Mouse (Mus musculus) fibroblast of lung, adult 2 months (primary cell): ENCODE data around the gene Cdk2ap2.

Experiments used
- DNase-seq: peaks from one replicate; pipeline ENCODE4 v3.0.0-alpha.2; 2011; ENCODE audit warnings: low read depth

The Cdk2ap2 gene

DNA sequence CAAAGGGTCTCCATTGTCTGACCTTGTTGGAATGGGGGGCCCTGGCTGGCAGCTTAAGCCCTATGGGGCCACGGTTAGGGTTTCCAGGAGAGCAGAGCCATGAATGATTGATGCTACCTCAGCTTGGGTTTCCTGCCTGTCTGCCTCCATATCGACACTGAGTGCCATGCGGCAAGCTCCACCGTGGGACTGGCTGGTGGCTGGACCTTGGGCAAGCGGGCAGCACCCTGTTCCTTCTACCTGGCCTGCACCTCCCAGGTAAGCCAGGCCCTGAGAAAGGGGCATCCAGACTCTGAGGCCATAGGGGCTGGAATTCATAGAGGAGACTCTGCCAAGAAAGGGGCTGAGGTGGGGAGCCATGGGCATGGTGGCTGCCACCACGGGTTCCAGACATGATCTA is 43.2 kb downstream of the Cdk2ap2 start:
- no peak for DNase-seq

DNA sequence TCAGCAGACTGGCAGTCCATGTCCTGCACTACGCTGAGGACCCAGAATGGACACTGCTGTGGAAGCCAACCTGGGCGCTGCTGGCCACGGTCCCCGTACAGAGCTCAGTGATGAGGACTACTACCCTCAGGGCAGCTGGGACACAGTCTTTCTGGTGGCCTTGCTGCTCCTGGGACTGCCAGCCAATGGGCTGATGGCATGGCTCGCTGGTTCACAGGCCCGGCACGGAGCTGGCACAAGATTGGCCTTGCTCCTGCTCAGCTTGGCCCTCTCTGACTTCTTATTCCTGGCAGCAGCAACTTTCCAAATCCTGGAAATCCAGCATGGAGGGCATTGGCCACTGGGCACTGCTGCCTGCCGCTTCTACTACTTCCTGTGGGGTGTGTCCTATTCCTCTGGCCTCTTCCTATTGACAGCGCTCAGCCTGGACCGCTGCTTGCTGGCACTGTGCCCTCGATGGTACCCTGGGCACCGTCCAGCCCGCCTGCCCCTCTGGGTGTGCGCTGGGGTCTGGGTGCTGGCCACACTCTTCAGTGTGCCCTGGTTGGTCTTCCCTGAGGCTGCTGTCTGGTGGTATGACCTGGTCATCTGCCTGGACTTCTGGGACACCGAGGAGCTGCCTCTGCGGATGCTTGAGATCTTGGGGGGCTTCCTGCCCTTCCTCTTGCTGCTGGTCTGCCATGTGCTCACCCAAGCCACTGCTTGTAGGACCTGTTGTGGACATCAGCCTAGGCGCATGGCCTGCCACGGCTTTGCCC is 45.6 kb downstream of the Cdk2ap2 start:
- no peak for DNase-seq

DNA sequence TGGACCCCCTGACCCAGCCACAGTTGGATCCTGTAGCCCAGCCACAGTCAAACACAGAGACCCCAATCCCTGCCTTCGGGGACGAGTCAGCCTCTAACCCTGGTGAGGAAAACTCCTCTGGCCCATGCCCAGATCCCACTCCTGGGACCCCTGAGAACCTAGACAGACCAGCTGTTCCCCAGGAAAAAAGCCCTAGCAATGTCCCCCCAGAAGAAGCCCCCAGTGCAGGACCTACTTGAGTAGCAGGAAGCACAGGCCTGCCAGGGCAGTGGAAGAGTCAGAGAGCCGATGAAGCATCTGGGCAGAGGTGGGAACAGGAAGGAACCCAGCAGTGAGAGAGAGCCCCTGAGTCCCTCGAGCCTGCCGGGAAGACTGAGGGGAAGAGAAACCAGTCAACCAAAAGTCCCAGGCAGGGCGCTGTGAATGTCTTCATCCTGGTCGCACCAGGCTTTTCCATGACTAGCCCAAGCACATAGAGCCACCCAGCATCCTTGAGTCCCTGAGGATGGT is 46.8 kb downstream of the Cdk2ap2 start, which contains the start of gene Cabp4:
TSS of gene Cabp4 (minus strand) at position 275 of the 510 bp plus-strand sequence.
- DNase-seq: no peak

DNA sequence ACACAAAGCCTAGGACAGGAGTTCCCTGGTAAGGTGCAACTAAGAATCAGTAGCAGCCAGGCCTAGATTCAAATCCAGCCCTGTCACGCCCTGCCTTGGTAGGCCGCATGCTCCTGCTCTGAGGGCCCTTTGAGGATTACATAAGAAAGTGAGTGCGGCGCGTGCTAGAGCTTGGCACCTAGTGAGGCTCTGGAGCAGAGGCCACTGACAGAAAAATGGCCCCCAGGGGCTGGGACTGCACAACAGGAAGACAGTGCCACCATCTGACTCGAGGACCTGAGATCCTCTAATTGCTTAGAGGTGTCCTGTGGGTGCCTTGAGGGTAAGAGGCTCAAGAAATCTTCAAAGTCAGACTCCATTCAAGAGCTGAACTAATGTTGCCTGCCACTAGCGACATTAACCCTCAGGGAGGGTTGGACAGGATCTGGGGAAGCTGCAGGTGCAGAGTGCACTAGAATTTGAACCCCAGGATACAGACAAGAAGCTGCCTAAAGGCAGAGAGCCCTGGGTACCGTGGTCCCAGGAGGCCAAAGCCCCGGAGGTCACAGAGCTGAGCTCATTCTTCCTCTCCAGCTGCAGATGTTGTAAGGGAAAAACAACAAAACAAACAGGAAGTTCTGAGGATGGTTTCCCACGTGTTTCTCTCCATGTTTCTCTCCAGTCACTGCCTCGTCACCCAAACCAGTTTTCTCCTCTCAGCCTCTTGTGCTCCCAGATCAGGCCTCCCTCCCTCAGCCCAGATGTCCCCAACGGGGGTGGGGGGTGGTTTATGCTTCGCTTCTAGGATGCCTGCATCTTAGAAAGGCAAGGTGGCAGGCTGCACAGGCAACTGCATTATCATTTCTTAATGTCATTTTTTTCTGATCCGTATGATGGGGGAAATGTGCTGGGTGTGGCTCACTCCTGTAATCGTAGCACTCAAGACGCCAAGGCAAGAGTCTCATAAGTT is 47.8 kb downstream of the Cdk2ap2 start:
- no peak for DNase-seq

DNA sequence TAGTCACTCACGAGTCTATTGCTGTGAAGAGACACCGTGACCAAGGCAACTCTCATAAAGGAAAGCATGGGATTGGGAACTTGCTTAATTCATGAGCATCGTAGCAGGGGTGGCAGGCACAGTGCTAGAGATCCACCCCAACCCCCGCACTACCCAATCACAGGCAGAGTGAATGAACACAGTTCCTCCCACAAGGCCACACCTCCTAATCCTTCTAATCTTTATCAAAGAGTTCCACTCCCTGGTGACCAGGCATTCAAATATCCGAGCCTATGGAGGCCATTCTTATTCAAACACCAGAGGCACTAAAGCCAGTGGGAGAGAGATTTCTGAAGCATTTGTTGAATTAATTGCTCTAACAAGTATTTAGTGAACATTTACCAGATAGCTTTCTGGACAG is 49.0 kb downstream of the Cdk2ap2 start:
- no peak for DNase-seq

DNA sequence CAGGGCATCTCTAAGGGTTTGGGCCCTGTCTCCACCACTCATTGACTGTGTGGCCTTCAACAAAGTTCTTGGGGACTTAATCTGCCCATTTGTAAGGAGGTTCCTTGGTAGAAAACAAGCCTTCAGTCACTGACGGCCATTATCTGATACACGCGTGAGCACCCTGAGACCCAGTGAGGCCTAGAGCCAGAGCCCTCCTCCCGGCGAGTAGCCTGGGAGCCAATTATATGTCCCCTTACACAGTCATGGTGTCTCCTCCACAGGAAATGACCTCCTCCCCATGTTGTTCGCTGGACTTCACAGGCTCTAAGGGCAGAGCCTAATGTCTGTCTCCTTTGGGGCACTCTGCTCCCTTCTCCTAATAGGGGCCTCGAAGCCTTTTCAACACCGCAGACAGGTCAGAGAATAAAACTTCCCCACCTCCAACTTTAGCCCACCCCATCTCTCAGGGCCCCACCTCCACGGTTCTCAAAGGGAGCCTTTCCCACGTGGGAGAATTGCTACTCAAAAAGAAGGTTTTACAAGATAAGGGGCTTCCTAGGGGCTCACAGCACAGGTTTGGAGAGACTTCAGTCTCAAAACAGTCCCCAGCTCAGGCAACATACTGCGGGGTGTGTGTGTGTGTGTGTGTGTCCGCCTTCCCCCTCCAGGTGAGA is 49.5 kb downstream of the Cdk2ap2 start:
- no peak for DNase-seq

DNA sequence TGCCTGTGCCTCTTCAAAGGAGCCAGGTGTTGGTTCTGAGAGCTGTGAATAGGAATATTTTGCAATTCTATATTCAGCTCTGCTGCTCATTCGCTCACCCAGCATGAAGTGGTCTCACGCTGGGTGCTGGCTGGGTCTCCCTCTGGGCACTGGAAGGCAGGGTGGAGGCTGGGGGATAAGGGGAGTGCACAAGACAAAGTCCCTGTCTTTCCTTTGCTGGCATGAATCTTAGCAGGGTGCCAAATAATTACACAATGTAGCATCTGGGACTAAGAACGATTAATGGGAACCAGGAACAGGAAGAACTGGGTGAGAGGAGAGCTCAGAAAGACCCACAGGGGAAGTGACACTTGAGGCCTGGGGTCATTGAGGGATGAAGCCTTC is 50.0 kb downstream of the Cdk2ap2 start:
- no peak for DNase-seq

DNA sequence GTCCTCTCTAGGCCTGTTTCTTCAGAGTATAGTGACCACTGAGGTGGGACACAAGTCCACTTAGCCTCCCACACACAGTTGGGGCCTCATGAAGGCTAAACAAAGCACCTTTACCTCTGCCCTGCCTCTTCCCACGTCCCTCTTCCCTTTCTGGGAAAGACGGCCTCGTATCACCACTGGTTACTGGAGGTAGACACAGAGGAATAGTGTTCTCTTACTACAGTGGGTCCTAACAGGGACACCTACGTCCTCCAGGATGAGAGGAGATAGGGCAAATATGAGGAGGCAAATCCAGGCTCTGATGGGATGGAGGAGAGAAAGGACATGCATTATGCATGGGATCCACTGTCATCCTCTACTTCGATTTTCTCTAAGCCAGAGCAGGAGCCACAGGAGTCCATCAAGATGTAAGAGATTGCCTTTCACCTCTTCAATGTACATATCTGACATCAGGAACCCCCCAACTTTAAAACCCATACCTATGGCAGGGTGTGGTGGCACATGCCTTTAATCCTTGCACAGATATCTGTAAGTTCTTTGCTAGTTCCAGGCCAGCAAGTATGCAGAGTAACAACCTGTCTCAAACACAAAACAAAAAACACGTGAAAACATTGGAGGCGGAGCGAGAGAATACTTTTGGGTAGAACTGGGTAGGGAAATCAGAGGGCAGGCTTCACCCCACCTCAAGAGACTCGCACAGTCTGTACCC is 51.0 kb downstream of the Cdk2ap2 start:
- no peak for DNase-seq

DNA sequence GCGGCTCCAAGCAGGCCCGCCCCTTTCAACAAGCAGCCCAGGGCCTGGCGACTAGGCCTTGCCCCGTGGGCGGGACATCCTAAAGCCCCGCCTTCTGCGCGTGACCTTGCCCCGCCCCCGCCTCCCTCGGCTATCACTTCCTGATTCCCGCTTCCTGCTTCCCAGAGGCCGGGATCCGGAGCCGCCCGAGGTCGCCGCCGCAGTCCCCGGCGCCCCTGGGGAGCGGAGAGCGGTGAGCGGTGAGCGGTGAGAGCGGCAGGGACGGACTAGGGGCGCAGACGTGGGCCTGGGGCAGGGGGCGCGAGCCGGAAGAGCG is 51.5 kb downstream of the Cdk2ap2 start, which contains the start of gene Coro1b:
TSS of gene Coro1b (plus strand) at position 129 of the 316 bp plus-strand sequence.
- peak; percentile 83 for DNase-seq
